Mouse (Mus musculus) limb, embryonic 15.5 days (tissue): ENCODE data around the gene Rnf186. TPM values are rescaled to one million over a fixed set of nuclear protein-coding genes. Genes with fewer than 3 reads are reported as not detected.

ENCODE experiments used
- ATAC-seq: fragments of 200-750 bp; cut with Nextera tagmentation; 2 replicates; pipeline ENCODE4 v1.8.0; 2017; ENCODE audit warnings: low read depth, moderate TSS enrichment; ENCODE audit not compliant: insufficient number of reproducible peaks, low FRiP score, low TSS enrichment
- H3K27ac ChIP-seq: fragments of 300-500 bp; sonication (generic); 2 replicates; pipeline ENCODE4 v1.5.1; 2015; ENCODE audit warnings: moderate library complexity, mild to moderate bottlenecking, inconsistent platforms
- H3K27me3 ChIP-seq: fragments of 300-500 bp; sonication (generic); 2 replicates; pipeline ENCODE4 v1.6.1; 2015; ENCODE audit warnings: inconsistent platforms
- H3K36me3 ChIP-seq: fragments of 300-500 bp; sonication (generic); 2 replicates; pipeline ENCODE4 v1.6.1; 2015; ENCODE audit warnings: inconsistent platforms
- H3K4me1 ChIP-seq: fragments of 300-500 bp; sonication (generic); 2 replicates; pipeline ENCODE4 v1.6.1; 2015; ENCODE audit warnings: inconsistent platforms
- H3K4me2 ChIP-seq: fragments of 300-500 bp; sonication (generic); 2 replicates; pipeline ENCODE4 v1.6.1; 2015; ENCODE audit warnings: mild to moderate bottlenecking, inconsistent platforms
- H3K4me3 ChIP-seq: fragments of 300-500 bp; sonication (generic); 2 replicates; pipeline ENCODE4 v1.5.1; 2015; ENCODE audit warnings: mild to moderate bottlenecking, inconsistent platforms
- H3K9ac ChIP-seq: fragments of 300-500 bp; sonication (generic); 2 replicates; pipeline ENCODE4 v1.6.1; 2015; ENCODE audit warnings: inconsistent platforms
- H3K9me3 ChIP-seq: fragments of 300-500 bp; sonication (generic); 2 replicates; pipeline ENCODE4 v1.6.1; 2016; ENCODE audit warnings: inconsistent platforms
- WGBS: fragments of 180-500 bp; shearing (Covaris S2); methylation state at CpG from one replicate; pipeline ENCODE4 v1.1.7; 2015; 5-methylcytosine and 5-hydroxymethylcytosine counted together
- polyA plus RNA-seq: library from polyadenylated mRNA; unstranded; fragments of >200 nt; fragmentation: Nextera tagmentation; extraction: Ambion mirVana; gene quantifications from 2 replicates; pipeline ENCODE4 v1.2.1, GENCODE M21; 2015

Gene Rnf186
- polyA plus RNA-seq, 1 experiment from 2014 or later = 0.19 TPM

DNA sequence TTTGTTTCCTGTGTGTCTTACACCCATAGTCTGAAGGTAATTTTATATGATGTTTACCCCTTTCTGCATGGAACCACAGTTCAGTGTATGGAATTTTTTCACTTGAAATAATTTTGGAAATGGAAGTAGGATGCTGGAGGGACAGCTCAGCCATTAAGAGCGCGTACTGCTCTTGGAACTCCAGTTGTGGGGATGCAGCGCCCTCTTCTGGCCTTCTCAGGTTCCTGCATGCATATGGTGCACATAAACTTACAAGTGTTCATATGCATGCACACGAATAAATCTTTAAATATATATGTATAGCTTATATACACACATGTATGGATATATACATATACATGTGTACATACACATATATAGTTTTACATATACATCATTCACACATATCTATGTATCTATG is 30.2 kb downstream of the Rnf186 start:
- H3K9me3 ChIP-seq = peaks cover 4% of the 10 kb centered on the region; the same call in 1 of the 2 replicates
- no peak for ATAC-seq
- no peaks in the 10 kb centered on the region for H3K4me1 ChIP-seq
- no peaks in the 10 kb centered on the region for H3K36me3 ChIP-seq
- no peak overlapping the region for H3K4me2 ChIP-seq
- WGBS = 84% methylated on average over 4 of the region's 4 CpGs
- H3K27me3 ChIP-seq = no peaks in the 10 kb centered on the region
- no peak overlapping the region for H3K9ac ChIP-seq
- no peak overlapping the region for H3K4me3 ChIP-seq
- no peak overlapping the region for H3K27ac ChIP-seq

DNA sequence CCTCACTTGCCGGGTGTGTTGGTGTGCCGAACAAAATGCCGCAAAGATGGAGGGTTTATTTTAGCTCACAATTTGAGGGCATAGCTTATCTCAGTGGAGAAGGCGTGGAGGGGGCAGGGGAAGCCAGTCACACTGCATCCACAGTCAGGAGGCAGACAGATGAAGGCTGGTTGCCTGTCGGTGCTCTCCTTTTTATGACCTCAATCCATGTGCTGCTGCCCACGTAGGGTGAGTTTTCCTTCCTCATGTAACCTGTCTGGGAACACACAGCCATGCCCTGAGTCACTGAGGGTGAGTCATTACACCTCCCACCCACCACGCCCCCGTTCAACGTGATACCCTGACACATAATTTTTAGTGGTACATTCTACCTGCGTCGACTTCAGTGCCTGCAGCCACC is 31.7 kb downstream of the Rnf186 start:
- H3K4me3 ChIP-seq = no peak overlapping the region
- no peak overlapping the region for H3K4me2 ChIP-seq
- ATAC-seq = no peak
- peaks cover 4% of the 10 kb centered on the region; the same call in 1 of the 2 replicates for H3K9me3 ChIP-seq
- WGBS = 69% methylated on average over 11 of the region's 11 CpGs
- no peaks in the 10 kb centered on the region for H3K4me1 ChIP-seq
- H3K27me3 ChIP-seq = no peaks in the 10 kb centered on the region
- no peak overlapping the region for H3K9ac ChIP-seq
- no peaks in the 10 kb centered on the region for H3K36me3 ChIP-seq
- H3K27ac ChIP-seq = no peak overlapping the region

GRCm38 (mm10) chr4:139001026-139001425 is 34.1 kb downstream of the Rnf186 start:
- WGBS = 41% methylated on average over 2 of the region's 2 CpGs
- no peaks in the 10 kb centered on the region for H3K27me3 ChIP-seq
- H3K4me3 ChIP-seq = no peak overlapping the region
- ATAC-seq = no peak
- no peak overlapping the region for H3K9ac ChIP-seq
- H3K9me3 ChIP-seq = peaks cover 4% of the 10 kb centered on the region; the same call in 1 of the 2 replicates
- no peaks in the 10 kb centered on the region for H3K36me3 ChIP-seq
- H3K27ac ChIP-seq = no peak overlapping the region
- H3K4me2 ChIP-seq = no peak overlapping the region
- no peaks in the 10 kb centered on the region for H3K4me1 ChIP-seq

GRCm38 (mm10) chr4:139001433-139001832 is 34.5 kb downstream of the Rnf186 start:
- Histone ChIP-seq H3K9ac (no peak overlapping the region), H3K4me3 (no peak overlapping the region), H3K9me3 (peaks cover 4% of the 10 kb centered on the region; the same call in 1 of the 2 replicates), H3K27me3 (no peaks in the 10 kb centered on the region), H3K4me1 (no peaks in the 10 kb centered on the region), H3K36me3 (no peaks in the 10 kb centered on the region), H3K4me2 (no peak overlapping the region), H3K27ac (no peak overlapping the region)
- 29% methylated on average over 6 of the region's 6 CpGs for WGBS
- ATAC-seq = no peak

DNA sequence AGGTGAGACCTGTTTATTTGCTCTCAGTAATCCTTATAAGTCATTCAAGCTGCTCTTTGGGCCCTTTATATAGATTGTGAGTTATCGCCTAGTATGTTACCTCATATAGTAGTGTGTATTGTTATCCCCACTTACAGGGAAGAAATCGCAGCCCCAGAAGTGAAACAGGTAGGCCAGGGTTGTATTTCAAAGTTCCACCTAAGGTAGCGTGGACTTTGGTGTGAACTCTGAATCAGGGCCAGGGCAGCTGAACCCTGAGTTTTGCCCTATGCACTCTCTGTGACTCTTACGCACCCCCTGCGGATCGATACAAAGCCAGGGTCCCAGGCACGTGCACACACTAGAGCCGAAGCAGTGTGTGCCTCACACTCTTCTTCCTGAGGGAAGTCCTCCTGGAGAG is 37.2 kb downstream of the Rnf186 start:
- H3K4me3 ChIP-seq = no peak overlapping the region
- WGBS = 84% methylated on average over 8 of the region's 8 CpGs
- H3K9me3 ChIP-seq = no peaks in the 10 kb centered on the region
- H3K4me1 ChIP-seq = no peaks in the 10 kb centered on the region
- ATAC-seq = no peak
- no peak overlapping the region for H3K4me2 ChIP-seq
- H3K27me3 ChIP-seq = no peaks in the 10 kb centered on the region
- no peak overlapping the region for H3K9ac ChIP-seq
- H3K27ac ChIP-seq = no peak overlapping the region
- no peaks in the 10 kb centered on the region for H3K36me3 ChIP-seq

GRCm38 (mm10) chr4:139005214-139005613 is 38.3 kb downstream of the Rnf186 start:
- Histone ChIP-seq H3K9ac (no peak overlapping the region), H3K27ac (no peak overlapping the region), H3K4me3 (no peak overlapping the region), H3K36me3 (no peaks in the 10 kb centered on the region), H3K4me1 (no peaks in the 10 kb centered on the region), H3K4me2 (no peak overlapping the region), H3K27me3 (no peaks in the 10 kb centered on the region), H3K9me3 (no peaks in the 10 kb centered on the region)
- no peak for ATAC-seq
- 56% methylated on average over 6 of the region's 6 CpGs for WGBS

- Histone ChIP-seq H3K27me3 (no peaks in the 10 kb centered on the region), H3K36me3 (no peaks in the 10 kb centered on the region), H3K4me3 (no peak overlapping the region), H3K4me2 (no peak overlapping the region), H3K27ac (no peak overlapping the region), H3K9me3 (no peaks in the 10 kb centered on the region), H3K4me1 (no peaks in the 10 kb centered on the region), H3K9ac (no peak overlapping the region)
- ATAC-seq = no peak
- 88% methylated on average over 3 of the region's 3 CpGs for WGBS
Observed at GRCm38 (mm10) chr4:139007353-139007752, 40.4 kb downstream of the Rnf186 start.

DNA sequence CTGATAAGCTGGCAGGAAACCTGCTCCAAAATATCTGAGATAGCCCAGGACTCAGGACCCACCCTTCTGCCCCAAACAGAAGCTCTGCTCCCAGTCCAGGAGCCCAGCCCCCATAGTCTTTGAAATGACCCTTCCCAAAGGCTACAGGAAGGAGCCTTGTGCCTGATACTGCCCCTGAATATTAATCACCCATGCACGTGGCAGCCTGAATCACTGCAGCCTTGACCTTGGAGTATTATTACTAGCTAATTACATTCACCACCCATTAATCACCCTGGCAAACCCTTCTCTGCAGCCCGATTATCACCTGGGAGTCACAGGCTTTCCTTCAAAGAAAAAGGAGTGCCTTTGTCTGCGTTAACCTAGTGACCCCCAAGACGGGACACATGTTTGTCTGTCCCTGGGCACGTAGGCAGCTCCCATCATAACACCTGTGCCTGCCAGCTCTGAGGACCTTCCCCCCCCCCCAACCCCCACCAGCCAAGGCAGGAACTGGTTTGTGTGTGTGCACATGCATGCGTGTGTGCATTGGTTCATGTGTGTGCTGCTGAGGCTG is 41.1 kb downstream of the Rnf186 start:
- no peaks in the 10 kb centered on the region for H3K4me1 ChIP-seq
- no peak overlapping the region for H3K4me3 ChIP-seq
- no peak overlapping the region for H3K4me2 ChIP-seq
- no peak overlapping the region for H3K27ac ChIP-seq
- H3K36me3 ChIP-seq = no peaks in the 10 kb centered on the region
- H3K9ac ChIP-seq = no peak overlapping the region
- 31% methylated on average over 6 of the region's 6 CpGs for WGBS
- no peak for ATAC-seq
- no peaks in the 10 kb centered on the region for H3K27me3 ChIP-seq
- H3K9me3 ChIP-seq = no peaks in the 10 kb centered on the region

DNA sequence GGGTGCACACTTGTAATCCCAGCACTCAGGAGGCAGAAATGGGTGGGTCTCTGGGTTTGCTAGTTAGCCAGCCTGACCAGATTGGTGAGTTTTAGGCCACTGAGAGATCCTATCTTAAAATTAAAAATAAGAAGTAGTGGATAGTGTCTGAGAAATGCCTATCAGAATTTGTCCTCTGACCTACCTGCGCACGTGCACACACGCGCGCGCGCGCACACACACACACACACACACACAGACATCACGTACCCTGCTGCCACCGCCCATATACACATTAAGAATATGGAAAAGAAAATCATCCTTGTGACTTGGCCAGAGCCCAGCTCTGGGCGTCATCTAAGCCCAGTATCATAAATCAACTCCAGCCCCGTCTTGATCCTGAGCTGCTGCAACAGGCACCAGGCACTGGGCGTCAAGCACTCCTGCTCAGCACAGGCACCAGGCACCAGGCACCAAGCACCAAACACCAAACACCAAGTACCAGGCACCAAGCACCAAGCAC is 44.3 kb downstream of the Rnf186 start:
- Histone ChIP-seq H3K9me3 (no peaks in the 10 kb centered on the region; the same call in 1 of the 2 replicates), H3K27me3 (no peaks in the 10 kb centered on the region), H3K4me1 (no peaks in the 10 kb centered on the region), H3K9ac (no peak overlapping the region), H3K4me2 (no peak overlapping the region), H3K36me3 (no peaks in the 10 kb centered on the region), H3K27ac (no peak overlapping the region), H3K4me3 (no peak overlapping the region)
- 80% methylated on average over 13 of the region's 13 CpGs for WGBS
- no peak for ATAC-seq

- Histone ChIP-seq H3K4me2 (no peak overlapping the region), H3K4me3 (no peak overlapping the region), H3K27ac (no peak overlapping the region), H3K36me3 (no peaks in the 10 kb centered on the region), H3K9me3 (no peaks in the 10 kb centered on the region; the same call in 1 of the 2 replicates), H3K9ac (no peak overlapping the region), H3K4me1 (no peaks in the 10 kb centered on the region), H3K27me3 (no peaks in the 10 kb centered on the region)
- no peak for ATAC-seq
- WGBS = 84% methylated on average over 11 of the region's 11 CpGs
Observed at GRCm38 (mm10) chr4:139013281-139013680, 46.4 kb downstream of the Rnf186 start.

GRCm38 (mm10) chr4:139014793-139015192 is 47.9 kb downstream of the Rnf186 start:
- no peak for ATAC-seq
- H3K4me1 ChIP-seq = no peaks in the 10 kb centered on the region
- H3K9ac ChIP-seq = no peak overlapping the region
- WGBS = 82% methylated on average over 6 of the region's 6 CpGs
- no peak overlapping the region for H3K27ac ChIP-seq
- H3K9me3 ChIP-seq = no peaks in the 10 kb centered on the region; the same call in 1 of the 2 replicates
- no peaks in the 10 kb centered on the region for H3K36me3 ChIP-seq
- no peak overlapping the region for H3K4me2 ChIP-seq
- no peak overlapping the region for H3K4me3 ChIP-seq
- H3K27me3 ChIP-seq = no peaks in the 10 kb centered on the region
